Mouse (Mus musculus) cerebellum, adult 8-10 months (tissue): ENCODE measurements at regions not wholly inside any gene's neighbourhood (a gene's known extent, or its start where the extent isn't known, plus 50 kb on each side); places are given as distances from the start of the nearest gene placed in this dataset.

Experiments used
- DNase-seq: peaks from one replicate; pipeline ENCODE4 v3.0.0; 2022

DNA sequence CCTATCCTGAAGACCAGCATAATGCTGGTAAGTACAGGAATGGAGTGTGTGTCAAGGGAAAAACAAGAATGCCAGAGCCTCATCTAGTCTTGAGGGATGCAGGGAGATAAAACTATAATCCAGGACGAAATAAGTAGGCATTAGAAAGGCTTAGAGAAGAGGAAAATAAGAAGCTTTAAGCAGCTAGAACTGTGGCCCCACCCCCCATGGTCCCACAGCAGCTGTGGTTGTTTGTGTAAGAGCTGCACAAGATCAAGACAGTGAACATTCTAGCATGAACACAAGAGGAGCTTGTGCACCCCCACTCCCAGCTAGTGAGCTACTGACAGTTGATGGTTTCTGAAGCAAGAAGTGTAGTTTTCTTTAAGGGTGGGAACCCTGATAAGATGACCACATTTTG, 315.9 kb downstream of the Tmem135 start:
- DNase-seq, result no peak

DNA sequence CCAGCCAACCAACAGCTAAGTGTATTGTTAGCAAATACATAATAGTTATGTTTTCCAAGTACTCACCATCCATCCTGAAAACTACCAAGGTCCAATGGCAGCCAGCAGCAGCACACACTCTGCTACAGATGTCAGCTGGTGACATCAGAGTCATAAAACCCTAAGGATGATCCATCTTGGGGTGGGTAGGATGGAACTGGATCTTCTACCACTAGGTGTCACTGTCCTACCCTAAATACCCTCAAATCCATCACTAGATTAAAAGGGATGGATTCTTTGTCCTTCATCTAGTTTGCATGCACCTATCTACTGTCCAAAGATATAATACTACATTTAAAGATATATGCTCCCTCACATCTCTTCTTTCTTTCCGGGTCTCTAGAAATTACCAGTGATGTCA, 317.7 kb downstream of the Tmem135 start:
- peak; percentile 30 for DNase-seq

DNA sequence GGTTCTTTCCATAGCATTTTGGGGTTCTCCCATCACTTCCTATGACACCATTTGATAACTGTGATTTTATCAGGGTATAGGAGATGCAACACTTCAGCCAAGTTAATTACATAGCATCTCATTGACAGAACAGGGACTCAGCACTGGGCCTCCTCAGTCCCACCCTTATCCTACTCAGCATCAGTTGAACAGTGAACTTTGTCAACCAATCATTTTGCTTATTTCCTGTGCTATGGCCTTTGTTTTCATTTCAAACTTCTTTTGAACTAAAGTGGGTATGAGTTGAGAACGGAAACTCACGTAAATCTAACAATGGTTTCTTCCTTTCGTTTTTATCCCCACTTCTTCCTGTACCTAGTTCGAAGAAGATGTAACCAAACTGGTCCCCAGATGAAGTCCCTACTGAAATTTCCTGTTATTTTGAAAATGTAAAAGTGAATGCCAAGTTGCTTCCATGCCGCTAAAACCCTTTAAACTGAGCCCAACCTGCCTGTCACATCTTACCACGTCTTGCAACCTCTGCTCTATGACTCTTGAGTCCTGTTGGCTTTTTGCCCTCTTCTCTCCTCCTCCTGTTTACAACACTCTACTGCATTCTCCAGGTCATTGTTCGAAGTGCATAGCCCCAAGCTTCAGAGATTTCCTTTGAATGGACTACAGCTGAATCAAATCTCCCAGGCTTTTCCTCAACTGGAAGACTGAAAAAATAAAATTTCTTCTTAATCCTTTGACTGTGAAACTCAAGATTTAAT, 329.9 kb downstream of the Tmem135 start:
- no peak for DNase-seq

DNA sequence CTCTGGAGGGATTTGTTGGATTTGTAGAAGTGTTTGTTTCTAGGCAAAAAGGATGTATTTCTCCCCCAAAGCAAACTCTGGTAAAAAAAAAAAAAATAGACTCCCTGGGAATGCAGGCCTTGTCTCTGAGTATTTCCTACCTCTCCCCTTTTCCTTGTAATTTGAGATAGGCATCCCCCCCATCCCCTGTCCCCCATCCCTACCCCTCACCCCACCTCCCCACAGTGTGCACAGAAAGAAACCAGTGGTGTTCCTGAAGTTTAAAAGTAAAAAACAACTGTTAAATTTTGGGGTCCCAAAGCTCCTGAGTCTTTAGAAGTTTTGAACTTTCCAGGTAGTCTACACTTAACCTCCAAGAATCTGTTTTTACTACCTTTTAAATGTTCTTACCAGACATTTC, 334.0 kb downstream of the Tmem135 start:
- DNase-seq, result no peak

DNA sequence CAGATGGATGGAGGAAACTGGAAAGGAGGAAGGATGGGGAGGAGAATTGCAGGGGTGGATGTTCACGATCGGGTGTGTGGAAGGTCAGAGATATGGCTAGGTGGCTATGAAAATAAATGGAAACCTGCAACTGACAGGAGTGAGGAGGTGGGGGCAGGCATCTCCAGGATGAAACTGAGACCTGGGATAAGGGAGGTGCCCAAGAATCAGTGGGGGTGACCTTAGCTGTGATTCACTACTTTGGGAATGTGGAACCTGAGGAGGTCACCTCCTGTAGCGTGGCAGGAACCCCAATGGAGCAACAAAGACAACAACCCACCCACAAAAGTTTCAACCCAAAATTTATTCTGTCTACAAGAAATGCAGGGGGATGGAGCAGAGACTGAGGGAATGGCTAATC, 339.6 kb downstream of the Tmem135 start:
- no peak for DNase-seq

DNA sequence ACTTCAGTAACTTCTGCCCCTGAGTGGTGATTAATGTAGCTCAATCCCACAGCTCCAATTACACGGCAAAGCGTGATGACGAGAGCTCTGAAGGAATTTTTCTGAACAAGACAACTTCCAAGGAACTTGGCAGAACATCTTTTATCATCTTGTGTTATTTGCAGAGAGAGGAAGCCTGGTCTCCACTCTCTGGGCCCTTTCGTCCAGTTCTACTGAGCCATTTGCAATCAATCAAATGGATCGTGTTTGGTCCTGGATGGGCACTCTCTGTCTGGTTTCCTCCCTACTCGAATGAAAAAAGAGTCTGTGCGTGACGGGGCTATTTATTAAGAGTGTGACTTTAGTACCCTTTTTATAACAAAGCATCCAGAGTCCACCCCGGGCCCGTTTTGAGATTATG, 340.4 kb downstream of the Tmem135 start:
- DNase-seq, result no peak

DNA sequence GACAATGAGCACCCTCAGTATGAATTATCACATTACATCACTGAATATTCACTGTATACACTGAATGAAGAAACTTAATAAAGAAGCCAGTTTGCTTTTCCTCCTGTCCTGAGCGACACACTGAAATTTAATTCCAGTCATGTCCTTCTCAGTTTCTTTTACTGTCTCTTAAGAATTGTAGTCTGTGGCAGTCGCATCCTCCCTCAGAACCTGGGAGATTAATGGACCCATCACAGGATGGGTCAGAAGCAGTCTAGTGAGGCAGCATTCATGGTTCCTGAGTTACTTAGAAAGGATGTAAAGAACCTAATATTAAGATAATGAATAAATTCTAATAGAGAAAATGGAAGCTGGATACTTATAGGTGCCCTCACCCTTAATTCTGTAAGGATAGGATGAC, 349.5 kb downstream of the Tmem135 start:
- DNase-seq, result no peak

DNA sequence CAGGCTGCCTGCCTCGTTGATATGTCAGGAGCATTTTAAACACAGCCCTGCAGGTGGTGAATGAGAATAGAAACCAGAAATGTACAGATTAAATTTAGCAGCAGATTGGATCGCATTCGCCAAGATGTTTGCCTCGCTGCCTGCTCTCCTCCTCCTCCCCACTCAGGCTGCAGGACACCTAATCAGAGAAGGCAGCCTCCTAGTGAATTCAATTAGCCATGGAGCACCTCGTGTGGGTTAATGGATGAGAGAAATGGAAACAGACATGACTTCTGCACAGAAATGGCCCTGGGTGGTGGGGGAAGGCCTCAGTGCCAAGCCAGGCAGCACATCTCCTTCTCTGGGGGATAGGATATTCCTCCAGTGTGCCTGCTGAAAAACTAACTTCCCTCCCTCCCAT, 352.8 kb downstream of the Tmem135 start:
- DNase-seq, result no peak

DNA sequence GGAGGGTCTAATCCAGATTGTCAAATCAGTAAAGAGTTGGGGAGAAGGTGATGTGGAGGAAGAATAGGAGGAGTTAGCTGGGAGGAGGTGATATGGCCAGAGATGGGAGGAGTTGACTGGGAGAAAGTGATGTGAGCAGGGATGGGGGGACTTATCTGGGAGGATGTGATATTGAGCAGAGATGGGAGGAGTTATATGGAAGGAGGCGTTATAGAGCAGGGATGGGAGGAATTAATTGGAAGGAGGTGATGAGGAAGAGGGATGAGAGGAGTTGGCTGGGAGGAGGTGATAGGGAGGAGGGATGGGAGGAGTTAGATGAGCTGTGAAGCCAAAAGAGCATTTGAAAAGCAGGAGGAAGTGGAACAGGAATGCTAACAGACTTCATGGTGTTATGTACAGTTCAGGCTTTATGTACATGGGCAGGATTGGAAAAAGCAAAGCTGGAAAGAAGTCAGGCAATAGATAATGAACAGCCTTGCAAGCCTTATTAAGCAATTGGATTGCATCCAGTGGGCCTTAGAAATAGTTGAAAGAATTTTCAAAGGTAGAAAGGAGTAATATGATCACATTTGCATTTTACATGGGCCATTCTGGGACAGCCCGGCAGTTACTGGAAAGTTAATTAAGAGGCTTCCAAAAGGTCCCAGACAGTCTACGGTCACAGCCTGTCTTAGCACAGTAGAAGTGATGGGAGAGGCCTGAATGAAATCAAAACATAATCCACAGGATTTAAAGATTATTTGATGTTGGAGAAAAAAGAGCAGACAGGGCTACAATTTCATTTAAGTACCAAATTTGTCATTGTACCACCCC, 357.4 kb downstream of the Tmem135 start:
- no peak for DNase-seq

DNA sequence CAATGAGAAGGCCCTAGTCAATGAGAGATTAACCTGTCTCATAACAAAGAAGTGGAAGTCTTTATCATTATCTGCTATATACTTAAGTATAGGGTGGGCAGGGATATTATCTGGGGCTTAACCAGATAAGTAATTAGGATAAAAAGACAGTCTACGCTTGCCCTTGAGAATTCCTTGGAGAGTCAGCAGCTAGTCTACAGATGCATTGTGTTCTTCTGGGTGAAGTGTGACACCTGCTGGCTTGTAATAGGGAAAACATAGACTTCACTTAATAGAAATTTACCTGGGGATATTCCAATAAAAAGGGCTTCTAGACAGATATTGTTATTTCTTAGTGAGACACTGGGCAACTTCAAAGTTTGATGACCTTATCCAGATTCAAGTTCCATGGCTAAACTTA, 361.0 kb downstream of the Tmem135 start:
- DNase-seq, result no peak

DNA sequence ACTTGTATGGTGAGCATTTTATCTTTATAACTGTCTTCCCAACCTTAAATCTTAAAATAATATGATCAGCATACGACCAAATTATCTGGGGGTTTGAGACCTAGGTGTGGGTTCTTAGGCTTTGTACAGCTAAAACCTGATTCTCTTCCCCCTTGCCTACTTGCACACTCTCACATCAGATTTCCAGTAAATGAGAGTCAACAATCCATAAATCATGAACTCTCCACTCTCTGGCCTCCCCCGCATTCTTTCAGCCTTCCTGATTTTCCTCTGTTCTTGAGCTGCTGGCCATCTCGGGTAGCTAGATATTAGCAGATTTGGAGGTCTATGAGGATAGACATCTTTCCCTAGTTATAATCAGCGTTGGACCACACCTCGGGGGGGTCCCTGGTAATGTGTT, 362.7 kb downstream of the Tmem135 start:
- no peak for DNase-seq

DNA sequence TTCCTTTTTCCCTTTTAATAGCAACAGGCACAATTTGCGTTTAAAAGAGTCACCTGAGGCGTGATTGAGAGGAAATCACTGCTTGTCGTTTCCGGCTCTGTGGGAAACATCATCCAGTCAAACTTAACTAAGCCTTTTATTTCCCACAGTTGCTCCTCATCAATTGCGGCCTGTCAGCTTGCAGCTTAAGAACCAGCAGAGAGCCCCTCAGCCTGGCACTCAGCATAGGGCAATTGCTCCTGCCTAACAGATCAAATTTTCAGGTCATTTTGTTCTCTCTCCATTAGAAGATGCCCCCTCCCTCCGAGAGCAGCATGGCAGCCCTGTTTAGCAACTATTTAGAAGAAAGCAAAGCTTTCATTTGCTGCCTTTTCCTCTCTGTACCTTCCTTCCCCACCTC, 363.9 kb downstream of the Tmem135 start:
- DNase-seq, result no peak

DNA sequence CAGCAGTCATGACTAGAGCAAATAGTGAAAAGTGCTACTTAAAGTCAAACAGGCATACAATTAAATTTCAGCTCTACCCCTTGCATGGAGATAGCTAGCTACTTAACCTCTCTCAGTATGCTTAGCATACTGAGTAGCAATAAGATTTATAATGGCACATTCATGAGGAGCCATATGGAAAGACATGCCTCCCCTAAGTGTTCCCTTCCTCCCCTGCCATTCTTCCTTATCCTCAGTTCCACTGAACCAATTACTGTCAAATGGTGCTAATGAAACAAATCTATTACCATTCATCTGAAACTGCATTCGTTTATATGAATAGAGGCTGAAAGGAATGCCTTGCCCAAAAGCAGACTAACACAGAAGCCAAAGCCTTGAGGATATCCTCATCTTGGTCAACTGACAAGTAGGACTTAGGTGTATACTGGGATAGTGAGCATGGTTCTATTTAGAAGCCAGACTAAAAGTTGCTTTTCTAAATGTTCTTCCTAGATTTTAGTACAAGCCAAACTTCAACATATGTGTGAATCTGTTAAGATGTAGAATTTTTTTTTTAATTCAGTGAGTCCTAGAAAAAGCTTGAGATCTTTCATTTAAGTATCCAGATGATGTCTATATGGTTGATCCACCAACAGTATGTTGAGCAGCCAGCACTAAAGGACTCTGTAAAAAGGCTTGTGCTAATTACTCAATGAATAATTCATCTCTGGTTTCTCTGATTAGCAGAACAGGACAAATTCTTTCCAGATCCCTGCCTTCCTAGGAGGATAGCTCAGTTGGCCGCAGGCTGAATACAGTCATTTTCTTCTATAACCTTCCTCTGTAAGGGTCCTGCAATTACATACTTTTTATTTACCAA, 368.7 kb downstream of the Tmem135 start:
- DNase-seq, result no peak

DNA sequence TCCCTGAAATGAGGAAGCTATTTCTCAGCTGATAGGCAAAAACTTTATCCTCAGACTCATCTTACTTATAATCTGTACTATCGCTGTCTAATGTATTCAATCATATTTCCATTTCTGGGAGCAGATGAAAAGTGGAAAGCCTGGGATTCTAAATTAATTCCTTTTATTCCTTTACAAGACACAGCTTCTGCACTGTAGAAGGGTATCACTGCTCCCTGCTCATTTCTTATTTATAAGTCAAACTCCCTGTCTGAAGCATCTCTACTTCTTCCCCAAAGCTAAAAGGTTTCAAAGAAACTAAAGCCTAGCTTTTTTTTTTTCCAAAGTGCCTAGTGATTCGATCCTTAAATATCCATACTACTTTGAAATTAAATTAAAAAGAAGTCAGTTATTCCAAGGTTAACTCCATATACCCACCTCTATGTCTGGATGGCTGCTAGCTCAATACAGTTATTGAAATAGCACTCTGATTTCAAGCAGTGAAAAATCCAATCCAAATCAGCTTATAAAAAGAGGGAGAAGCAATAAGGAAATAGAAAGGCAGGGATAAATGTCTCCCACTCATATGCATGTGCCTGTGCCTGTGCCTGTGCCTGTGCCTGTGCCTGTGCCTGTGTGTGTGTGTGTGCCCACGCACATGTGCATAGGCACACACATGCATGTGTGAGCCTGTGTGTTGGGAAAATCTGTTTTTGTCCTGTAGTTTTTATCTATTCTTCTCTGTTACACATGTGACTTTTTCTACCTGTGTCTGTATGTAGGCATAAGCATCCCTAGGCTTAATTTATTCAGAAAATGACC, 380.6 kb downstream of the Tmem135 start:
- DNase-seq, result no peak

DNA sequence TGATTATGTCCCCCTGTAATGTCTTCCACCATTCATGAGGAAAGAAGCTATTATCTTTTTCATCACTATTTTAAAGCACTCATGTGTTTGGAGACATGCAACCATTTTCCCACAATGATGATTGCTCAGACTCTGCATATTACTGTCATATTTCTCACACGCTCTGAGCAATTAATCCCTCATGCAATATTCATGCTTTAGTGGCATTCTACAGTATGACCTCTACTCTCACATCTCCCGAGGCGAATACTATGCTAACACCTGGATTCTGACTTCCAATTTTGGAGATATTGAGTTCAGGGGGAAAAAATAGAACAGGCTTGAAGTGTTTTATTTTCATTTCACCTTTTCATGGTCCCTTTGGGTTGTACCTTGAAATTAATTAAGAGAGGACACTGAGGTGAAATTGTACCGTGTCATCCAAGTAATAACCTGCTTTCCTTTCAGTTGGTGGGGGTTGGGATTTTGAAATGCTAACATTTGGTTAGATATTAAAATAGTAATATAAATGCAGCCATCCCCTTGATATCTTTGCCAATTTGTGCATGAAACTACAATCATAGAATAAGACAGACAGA, 405.1 kb downstream of the Tmem135 start:
- no peak for DNase-seq

DNA sequence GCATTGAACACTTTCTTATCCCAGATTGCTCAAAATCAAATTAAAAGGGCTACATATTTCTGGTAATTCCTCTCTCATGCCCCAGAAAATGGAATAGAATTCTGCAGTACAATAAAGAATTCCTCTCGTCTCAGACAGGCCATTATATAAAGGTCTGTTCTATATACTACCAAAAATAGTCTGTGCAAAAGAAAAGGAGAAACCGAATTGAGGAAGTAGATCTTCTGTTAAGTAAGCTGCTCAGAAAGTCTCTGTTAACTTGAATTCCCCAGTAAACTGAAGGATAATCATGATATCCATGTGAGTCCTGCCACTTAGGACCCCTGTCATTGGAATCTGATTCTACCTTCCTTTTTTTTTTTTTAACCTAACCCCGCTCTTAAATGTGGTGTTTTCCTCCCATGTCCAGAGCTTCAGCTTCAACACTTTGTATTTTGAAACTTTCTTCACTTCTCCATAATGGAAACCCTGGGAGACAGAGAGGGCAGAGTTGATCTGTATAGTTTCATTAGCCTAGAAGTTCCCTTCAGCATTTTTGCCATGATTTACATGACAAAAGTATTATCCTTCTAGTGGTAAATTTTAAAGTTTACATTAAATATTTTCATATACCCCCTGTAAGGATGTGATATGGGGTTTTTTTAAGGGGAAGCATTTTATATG, 406.1 kb downstream of the Tmem135 start:
- no peak for DNase-seq

DNA sequence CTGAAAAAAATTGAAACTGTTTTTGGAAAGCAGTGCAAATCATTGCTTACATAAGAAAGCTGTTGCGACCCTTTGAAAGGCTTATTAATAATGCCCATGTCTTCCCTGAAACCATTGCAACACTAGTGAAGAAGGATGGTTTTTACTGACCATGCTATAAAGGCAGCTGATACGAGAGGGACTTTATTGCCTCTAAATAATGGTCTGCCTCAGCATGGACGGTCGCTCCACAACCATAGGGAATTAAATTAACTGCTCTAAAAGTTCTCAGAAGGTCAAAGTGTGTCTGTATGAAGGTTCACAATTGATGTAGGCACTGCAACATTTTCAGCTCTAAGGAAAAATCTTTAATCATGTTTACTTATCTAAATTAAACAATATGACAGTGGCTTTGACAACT, 429.6 kb downstream of the Tmem135 start:
- DNase-seq, result no peak

DNA sequence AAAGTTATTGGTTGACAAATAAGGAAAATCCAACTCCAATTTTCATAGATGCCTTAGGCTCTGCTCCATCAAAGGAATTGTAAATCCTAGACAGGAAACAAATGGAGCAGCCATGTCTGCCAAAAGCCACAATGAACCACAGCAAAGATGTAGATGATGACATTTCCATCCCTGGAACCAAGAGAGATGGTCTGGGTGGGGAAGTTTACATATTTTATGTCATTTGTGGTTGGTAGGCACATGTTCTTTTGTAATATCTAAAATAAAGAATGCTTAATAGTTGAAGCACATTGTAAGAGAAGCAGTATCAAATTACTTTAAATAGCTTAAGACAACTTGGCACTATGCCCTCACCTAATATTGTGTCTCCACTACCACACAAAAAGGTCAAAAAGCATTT, 443.2 kb downstream of the Tmem135 start:
- no peak for DNase-seq

DNA sequence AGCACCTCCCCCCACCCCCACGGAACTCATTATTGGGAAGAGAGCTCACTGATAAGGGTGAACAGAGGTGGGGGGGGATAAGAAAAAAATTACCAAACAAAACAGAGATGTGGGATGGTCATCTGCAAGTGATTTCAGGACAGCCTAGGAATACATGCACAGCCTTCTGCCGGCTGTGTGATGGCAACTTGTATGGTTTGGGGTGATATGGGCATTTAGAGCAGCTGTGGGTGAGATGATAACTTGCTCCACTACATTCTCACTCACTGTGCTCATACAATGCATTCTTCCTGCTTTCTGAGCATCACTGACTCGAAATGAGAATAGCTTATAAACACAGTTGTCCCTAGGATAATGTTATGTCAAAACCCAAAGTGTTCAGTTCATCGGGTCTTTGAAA, 443.8 kb downstream of the Tmem135 start:
- DNase-seq, result no peak

DNA sequence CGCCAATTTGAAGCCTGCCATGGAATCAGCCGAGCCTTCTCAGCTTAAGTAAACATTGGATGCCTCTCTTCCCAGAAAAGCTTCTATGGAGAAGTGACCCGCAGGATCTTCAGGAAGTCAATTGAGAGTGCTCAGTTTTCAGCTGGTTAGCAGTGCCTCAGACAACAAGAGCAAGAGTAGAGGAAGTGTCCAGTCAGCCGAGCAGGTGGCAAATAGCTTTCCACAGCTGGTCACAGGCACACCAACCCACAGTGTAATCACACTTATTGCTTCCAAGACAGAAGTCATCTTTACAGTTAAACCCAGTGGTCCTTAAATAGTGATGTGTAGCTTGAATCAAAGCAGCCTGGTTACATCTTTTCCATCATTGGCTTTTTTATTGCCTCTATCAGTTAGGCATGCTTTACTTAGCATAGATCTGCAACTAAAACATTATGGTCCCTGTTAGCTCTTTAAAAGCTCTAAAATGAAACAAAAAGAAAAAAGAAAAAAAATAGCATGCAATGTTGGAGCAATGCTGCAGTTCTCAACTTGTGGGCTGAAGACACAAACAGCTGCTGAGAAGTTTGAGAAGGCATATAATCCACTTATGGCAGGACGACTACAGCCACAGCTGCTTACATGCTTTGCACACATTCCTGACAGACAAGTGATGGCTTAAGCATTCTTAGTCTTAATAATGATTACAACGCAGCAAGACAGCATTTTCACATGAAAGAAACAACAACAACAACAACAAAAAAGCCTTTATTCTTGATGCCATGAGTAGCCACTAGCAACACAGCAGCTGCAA, 444.5 kb downstream of the Tmem135 start:
- no peak for DNase-seq

DNA sequence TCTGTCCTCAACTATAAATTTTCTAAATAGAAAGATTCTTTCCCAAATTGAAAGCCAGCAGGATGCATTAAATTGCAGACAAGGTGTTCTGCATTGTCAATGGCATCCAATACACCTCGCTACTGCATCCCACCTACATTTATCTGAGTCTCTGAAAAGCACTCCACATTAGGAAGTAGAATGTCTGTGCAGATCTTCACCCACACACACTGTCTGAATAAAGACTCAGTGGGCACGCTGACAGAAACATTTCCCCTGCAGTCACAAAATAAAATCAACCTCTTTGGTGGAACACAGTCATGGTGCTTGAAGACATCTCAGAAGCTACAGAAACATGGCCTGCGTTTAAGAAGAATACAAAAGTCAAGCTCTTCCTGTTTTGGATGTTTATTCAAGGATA, 449.0 kb downstream of the Tmem135 start:
- DNase-seq, result no peak
